Mouse (Mus musculus) effector memory CD4-positive, alpha-beta T cell, adult 5 months (primary cell): ENCODE measurements around the gene Afp. TPM values are rescaled to one million over a fixed set of nuclear protein-coding genes. Genes with fewer than 3 reads are reported as not detected.

Source experiments
- polyA plus RNA-seq: library from polyadenylated mRNA; unstranded; fragments of 100-300 nt; shearing (Covaris generic); gene quantifications from one replicate; pipeline ENCODE4 v1.2.1, GENCODE M21; 2017

Gene Afp
- polyA plus RNA-seq = 5.9 TPM

DNA sequence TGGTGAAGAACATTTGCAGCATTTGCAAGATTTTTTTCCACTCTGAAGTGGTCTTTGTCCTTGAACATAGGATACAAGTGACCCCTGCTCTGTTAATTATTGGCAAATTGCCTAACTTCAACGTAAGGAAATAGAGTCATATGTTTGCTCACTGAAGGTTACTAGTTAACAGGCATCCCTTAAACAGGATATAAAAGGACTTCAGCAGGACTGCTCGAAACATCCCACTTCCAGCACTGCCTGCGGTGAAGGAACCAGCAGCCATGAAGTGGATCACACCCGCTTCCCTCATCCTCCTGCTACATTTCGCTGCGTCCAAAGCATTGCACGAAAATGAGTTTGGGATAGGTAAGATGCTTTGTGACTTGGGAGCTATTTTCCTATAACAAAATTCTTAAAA lies at the start of gene Afp:
Gene Afp (plus strand): TSS at position 220 of the 400 bp plus-strand sequence.

GRCm38 (mm10) chr5:90460619-90461018 lies 29.9 kb upstream of the Afp start, which contains the start of gene Alb:
Gene Alb (plus strand): TSS chr5:90460897.

GRCm38 (mm10) chr5:90518356-90519100 lies 28.0 kb downstream of the Afp start, which contains the start of gene Afm:
Gene Afm (plus strand): TSS chr5:90518932.

Other genes with a start within 250 kb of the Afp start
- 35.9 TPM for gene Ankrd17, start 124.2 kb upstream of the Afp start, polyA plus RNA-seq
- 0.97 TPM for gene Gm9958, start 123.5 kb upstream of the Afp start, polyA plus RNA-seq
- not detected for gene Alb, start 29.8 kb upstream of the Afp start, polyA plus RNA-seq
- 0.17 TPM for gene Afm, start 28.2 kb downstream of the Afp start, polyA plus RNA-seq
- gene 5830473C10Rik, start 70.4 kb downstream of the Afp start, polyA plus RNA-seq = not detected
- 0.82 TPM for gene Rassf6, start 149.9 kb downstream of the Afp start, polyA plus RNA-seq